14 mouse cellular contexts compared by ENCODE assay signal in the genomic region with DNA sequence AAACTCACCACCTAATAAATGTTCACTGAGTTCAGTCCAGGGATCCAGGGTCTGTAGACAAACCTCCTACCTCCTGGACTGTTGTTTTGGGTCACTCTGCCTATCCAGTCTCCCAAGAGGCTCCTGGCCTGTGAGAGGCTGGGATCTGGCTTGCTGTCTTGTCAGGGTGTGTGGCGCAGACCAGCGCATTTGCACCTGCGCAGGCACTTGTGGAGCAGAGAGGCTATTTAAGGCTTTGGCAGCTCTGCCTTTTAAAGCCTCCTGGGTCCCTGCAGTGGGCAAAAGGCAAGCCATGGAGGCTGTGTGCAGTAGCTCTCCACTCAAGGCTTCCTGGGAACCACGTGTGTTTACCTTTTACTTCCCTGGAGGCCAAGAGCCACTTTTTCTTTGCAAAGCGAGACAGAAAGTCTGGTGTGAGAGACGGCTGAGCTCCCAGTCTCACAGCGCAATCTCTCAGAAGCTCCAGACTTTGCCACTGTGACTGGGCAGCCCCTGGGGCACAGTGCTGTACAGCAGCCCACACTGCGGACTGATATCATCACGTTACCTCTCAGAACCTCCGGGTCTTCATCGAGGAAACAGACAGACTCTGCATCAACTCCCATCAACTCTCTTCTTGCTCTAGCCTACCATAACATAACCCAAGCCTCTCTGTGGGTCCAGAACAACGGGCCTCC. TPM values are rescaled to one million over a fixed set of nuclear protein-coding genes. Genes with fewer than 3 reads are reported as not detected.
DNase-seq lines count a peak whose midpoint lies in the region; ATAC-seq and TF ChIP-seq lines count a peak whose summit lies in the region.
"Had no signal": no experiment of that assay in that cellular context is flagged by ENCODE, and none has a peak within 500 bp of the region (broad histone marks: within the 10 kb centered on the region; RNA-seq: fewer than 3 reads in every experiment).

No protein-coding gene starts in this region.

- intact Hi-C loops in gastrocnemius, adult 2 months (cut with DNase I), result loop anchor here (2.0 kb wide), 2 partner anchors 34 kb away; no protein-coding TSS in a partner anchor
- intact Hi-C loops in heart, postnatal 10 days (cut with DNase I), result no loop called here

- no peaks in the 10 kb centered on the region for H3K9me3 ChIP-seq in embryonic facial prominence, embryonic 13.5 days
- H3K9me3 ChIP-seq: forebrain, embryonic 15.5 days; hindbrain, embryonic 15.5 days had no signal

- H3K4me2 ChIP-seq in embryonic facial prominence, embryonic 13.5 days, result no peak overlapping the region
- H3K4me2 ChIP-seq: forebrain, embryonic 15.5 days; hindbrain, embryonic 15.5 days had no signal

- H3K36me3 ChIP-seq in embryonic facial prominence, embryonic 13.5 days, result no peaks in the 10 kb centered on the region
- H3K36me3 ChIP-seq: forebrain, embryonic 15.5 days; hindbrain, embryonic 15.5 days had no signal

- peak; percentile 76 for DNase-seq in gastrocnemius, adult 2 months
- no peak for DNase-seq in gastrocnemius, postnatal 4 days (ENCODE audit: low spot score in 2 of 2)
- DNase-seq in heart, postnatal 10 days, result peak; percentile 69 to 78
- peak; percentile 40 for DNase-seq in lung, postnatal 14 days
- no peak for DNase-seq in kidney, adult 8-10 months
- no peak for DNase-seq in c-Kit-positive CD71-positive TER-119-positive erythroid progenitor cells, embryonic 14.5 days (ENCODE audit: low spot score)
- DNase-seq: adrenal gland, adult 2 months; cerebellum, adult 18-20 months; embryo, embryonic 11 days had no signal

- H3K4me1 ChIP-seq in embryonic facial prominence, embryonic 13.5 days, result peaks cover 20% of the 10 kb centered on the region
- H3K4me1 ChIP-seq: hindbrain, embryonic 15.5 days had no signal

- H3K27ac ChIP-seq in gastrocnemius, adult 2 months, result peak overlapping the region; percentile 83
- H3K27ac ChIP-seq in embryonic facial prominence, embryonic 13.5 days, result 0 out of 2 replicates have a peak overlapping the region, but pooled peaks have one; percentile 23
- H3K27ac ChIP-seq: forebrain, embryonic 15.5 days; hindbrain, embryonic 15.5 days; kidney, postnatal 0 days had no signal

- no peak for TF ChIP-seq CTCF in gastrocnemius, adult 2 months (IDR thresholded peaks at IDR 0.05)

- WGBS in embryonic facial prominence, embryonic 13.5 days, result 68% methylated on average over 12 of the region's 12 CpGs

- peak overlapping the region; percentile 48 for H3K4me3 ChIP-seq in gastrocnemius, adult 2 months
- no peak overlapping the region for H3K4me3 ChIP-seq in embryonic facial prominence, embryonic 13.5 days
- H3K4me3 ChIP-seq: forebrain, embryonic 15.5 days; hindbrain, embryonic 15.5 days had no signal

- H3K9ac ChIP-seq in embryonic facial prominence, embryonic 13.5 days, result no peak overlapping the region
- H3K9ac ChIP-seq: forebrain, embryonic 15.5 days; hindbrain, embryonic 15.5 days had no signal

- H3K27me3 ChIP-seq in embryonic facial prominence, embryonic 13.5 days, result no peaks in the 10 kb centered on the region
- H3K27me3 ChIP-seq: forebrain, embryonic 15.5 days; hindbrain, embryonic 15.5 days had no signal

- ATAC-seq in embryonic facial prominence, embryonic 13.5 days (ENCODE audit: insufficient number of reproducible peaks, insufficient read depth, low FRiP score, low TSS enrichment, low read depth), result no peak
- ATAC-seq in granulocyte monocyte progenitor cell, adult 5-6 weeks (replicated peaks; ENCODE audit: poor library complexity, severe bottlenecking), result no peak
- ATAC-seq: forebrain, embryonic 15.5 days had no signal

RNA-seq across cellular contexts. Expression of gene Ninj2, which starts 55.7 kb away (rescaled TPM):
- not detected for total RNA-seq in gastrocnemius, adult 2 months (2021)
- total RNA-seq in gastrocnemius, postnatal 4 days (2021), result not detected
- polyA plus RNA-seq in embryonic facial prominence, embryonic 13.5 days (2015; fragmentation: Nextera tagmentation; extraction: Ambion mirVana), result not detected in 2 replicates
- not detected for total RNA-seq in heart, postnatal 10 days (2021)
- total RNA-seq in granulocyte monocyte progenitor cell, adult 5-6 weeks (2014; fragmentation: Nextera tagmentation), result not detected in 2 replicates
- not detected in 2 replicates for total RNA-seq in granulocyte monocyte progenitor cell, adult 5-6 weeks (2017)
- total RNA-seq: adrenal gland, adult 2 months had no signal
- polyA plus RNA-seq: adrenal gland, adult 2 months; forebrain, embryonic 15.5 days; hindbrain, embryonic 15.5 days; kidney, postnatal 0 days had no signal

Comparison
In these comparisons a context has a peak if more than half of its experiments do, and no peak if none do; other contexts are left out.
1. DNase-seq: peak in gastrocnemius, adult 2 months (single experiment), heart, postnatal 10 days (2 of 2) and lung, postnatal 14 days (single experiment); none in gastrocnemius, postnatal 4 days (0 of 2), kidney, adult 8-10 months (0 of 2) and c-Kit-positive CD71-positive TER-119-positive erythroid progenitor cells, embryonic 14.5 days (single experiment).